In genomic region chr15:67364099-67364756, GRCm38 (mm10) we compare ENCODE assay signal across 8 mouse cellular contexts.
DNase-seq lines count a peak whose midpoint lies in the region; ATAC-seq and TF ChIP-seq lines count a peak whose summit lies in the region.

No protein-coding gene starts in this region.

- no peaks in the 10 kb centered on the region for H3K36me3 ChIP-seq in liver, adult 2 months (ENCODE audit: control insufficient read depth, insufficient read depth, low read length)
- no peaks in the 10 kb centered on the region for H3K36me3 ChIP-seq in liver, embryonic 12.5 days
- no peaks in the 10 kb centered on the region for H3K36me3 ChIP-seq in forebrain, embryonic 12.5 days (replicated peaks)
- H3K36me3 ChIP-seq in midbrain, embryonic 15.5 days (replicated peaks) = no peaks in the 10 kb centered on the region

- H3K4me2 ChIP-seq in liver, embryonic 12.5 days = no peak overlapping the region
- H3K4me2 ChIP-seq in forebrain, embryonic 12.5 days = no peak overlapping the region
- H3K4me2 ChIP-seq in midbrain, embryonic 15.5 days = no peak overlapping the region

- 72% methylated on average over 4 of the region's 4 CpGs for WGBS in liver, adult 2 months
- 65% methylated on average over 4 of the region's 4 CpGs for WGBS in liver, embryonic 12.5 days (ENCODE audit: insufficient replicate concordance)
- WGBS in forebrain, embryonic 12.5 days = 53% methylated on average over 4 of the region's 4 CpGs
- 58% methylated on average over 4 of the region's 4 CpGs for WGBS in midbrain, embryonic 15.5 days

- peak; percentile 14 to 49 for DNase-seq in adrenal gland, adult (ENCODE audit: inconsistent age in 2 of 2, low spot score in 1 of 2)
- no peak for DNase-seq in adrenal gland, adult 8-10 months
- peak; percentile 58 for DNase-seq in liver, adult 2 months (ENCODE audit: extremely low read depth, low read depth, low spot score)
- DNase-seq in left cerebral cortex, postnatal 36 days (ENCODE audit: low spot score in 2 of 2) = no peak
- no peak for DNase-seq in lung, postnatal 36 days

- TF ChIP-seq CTCF in liver, adult 2 months (IDR thresholded peaks at IDR 0.05; ENCODE audit: low read depth, low read length) = no peak

- no peak overlapping the region for H3K27ac ChIP-seq in liver, adult 2 months (replicated peaks; ENCODE audit: insufficient read depth, low read depth, low read length)
- H3K27ac ChIP-seq in liver, embryonic 12.5 days = no peak overlapping the region
- no peak overlapping the region for H3K27ac ChIP-seq in forebrain, embryonic 12.5 days
- no peak overlapping the region for H3K27ac ChIP-seq in midbrain, embryonic 15.5 days

- no peak for ATAC-seq in liver, embryonic 12.5 days
- ATAC-seq in forebrain, embryonic 12.5 days (ENCODE audit: low FRiP score) = peak; percentile 65; the same call in 1 of the 2 replicates
- ATAC-seq in midbrain, embryonic 15.5 days (replicated peaks) = 0 out of 2 replicates have a peak, but pooled peaks have one; percentile 39

- no peaks in the 10 kb centered on the region for H3K9me3 ChIP-seq in liver, embryonic 12.5 days (replicated peaks)
- no peaks in the 10 kb centered on the region for H3K9me3 ChIP-seq in forebrain, embryonic 12.5 days
- H3K9me3 ChIP-seq in midbrain, embryonic 15.5 days = no peaks in the 10 kb centered on the region

- TF ChIP-seq POLR2A in liver, adult 2 months (IDR thresholded peaks at IDR 0.05; ENCODE audit: extremely low read depth, insufficient read depth, low read length) = no peak

- H3K4me3 ChIP-seq in liver, adult 2 months (ENCODE audit: insufficient read depth, low read depth, low read length) = no peak overlapping the region
- no peak overlapping the region for H3K4me3 ChIP-seq in liver, embryonic 12.5 days
- no peak overlapping the region for H3K4me3 ChIP-seq in forebrain, embryonic 12.5 days (replicated peaks)
- no peak overlapping the region for H3K4me3 ChIP-seq in midbrain, embryonic 15.5 days

- H3K9ac ChIP-seq in liver, adult 2 months (ENCODE audit: low read depth, low read length) = no peak overlapping the region
- H3K9ac ChIP-seq in liver, embryonic 12.5 days = no peak overlapping the region
- no peak overlapping the region for H3K9ac ChIP-seq in forebrain, embryonic 12.5 days
- no peak overlapping the region for H3K9ac ChIP-seq in midbrain, embryonic 15.5 days

- H3K79me2 ChIP-seq in liver, adult 2 months (ENCODE audit: control insufficient read depth, insufficient read depth, low read length) = no peaks in the 10 kb centered on the region

- intact Hi-C loops in left cerebral cortex, postnatal 36 days (cut with DNase I) = no loop called here

- no peaks in the 10 kb centered on the region for H3K4me1 ChIP-seq in liver, adult 2 months (ENCODE audit: control insufficient read depth, insufficient read depth, low read length)
- H3K4me1 ChIP-seq in liver, embryonic 12.5 days = peaks cover 14% of the 10 kb centered on the region
- H3K4me1 ChIP-seq in forebrain, embryonic 12.5 days = peaks cover 5% of the 10 kb centered on the region; the same call in 1 of the 2 replicates
- H3K4me1 ChIP-seq in midbrain, embryonic 15.5 days = no peaks in the 10 kb centered on the region

- H3K27me3 ChIP-seq in liver, adult 2 months (ENCODE audit: control insufficient read depth, insufficient read depth, low read length) = no peaks in the 10 kb centered on the region
- H3K27me3 ChIP-seq in liver, embryonic 12.5 days (replicated peaks) = no peaks in the 10 kb centered on the region
- H3K27me3 ChIP-seq in forebrain, embryonic 12.5 days = no peaks in the 10 kb centered on the region
- no peaks in the 10 kb centered on the region for H3K27me3 ChIP-seq in midbrain, embryonic 15.5 days (replicated peaks)

Comparison
In these comparisons a context has a peak if more than half of its experiments do, and no peak if none do; other contexts are left out.
1. DNase-seq: peak in adrenal gland, adult (2 of 2) and liver, adult 2 months (single experiment); none in adrenal gland, adult 8-10 months (single experiment), left cerebral cortex, postnatal 36 days (0 of 2) and lung, postnatal 36 days (single experiment).